Mouse (Mus musculus): ENCODE results near the gene Otop3.

The Otop3 gene

GRCm38 (mm10) chr11:115341246-115341645 is 6.7 kb downstream of the Otop3 start:
- no peak for TF ChIP-seq GATA4 (IDR thresholded peaks at IDR 0.05; ENCODE audit: insufficient replicate concordance, low read length)

GRCm38 (mm10) chr11:115341866-115342265 is 7.3 kb downstream of the Otop3 start:
- no peak for TF ChIP-seq GATA4 (IDR thresholded peaks at IDR 0.05; ENCODE audit: insufficient replicate concordance, low read length)

DNA sequence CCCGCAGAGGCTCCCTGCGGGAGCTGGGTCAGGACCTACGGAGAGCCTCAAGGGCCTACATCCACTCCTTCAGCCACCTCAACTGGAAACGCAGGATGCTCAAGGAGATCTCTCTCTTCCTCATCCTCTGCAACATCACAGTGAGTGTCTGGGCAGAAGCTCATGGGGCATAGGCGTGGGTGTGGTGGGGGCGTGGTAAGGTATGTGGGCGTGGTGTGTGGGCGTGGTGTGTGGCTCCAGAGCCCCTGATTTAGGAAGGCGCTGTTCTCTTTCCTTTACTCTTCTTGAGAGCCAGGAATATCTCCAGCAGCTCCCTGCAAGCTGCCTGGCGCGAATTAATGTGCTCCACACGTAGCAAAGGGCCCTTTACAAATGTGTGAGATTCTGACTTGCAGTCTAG is 10.4 kb downstream of the Otop3 start:
- TF ChIP-seq GATA4 (IDR thresholded peaks at IDR 0.05; ENCODE audit: insufficient replicate concordance, low read length): no peak

- no peak for TF ChIP-seq GATA4 (IDR thresholded peaks at IDR 0.05; ENCODE audit: insufficient replicate concordance, low read length)
Measured at GRCm38 (mm10) chr11:115345515-115345914, 11.0 kb downstream of the Otop3 start.

DNA sequence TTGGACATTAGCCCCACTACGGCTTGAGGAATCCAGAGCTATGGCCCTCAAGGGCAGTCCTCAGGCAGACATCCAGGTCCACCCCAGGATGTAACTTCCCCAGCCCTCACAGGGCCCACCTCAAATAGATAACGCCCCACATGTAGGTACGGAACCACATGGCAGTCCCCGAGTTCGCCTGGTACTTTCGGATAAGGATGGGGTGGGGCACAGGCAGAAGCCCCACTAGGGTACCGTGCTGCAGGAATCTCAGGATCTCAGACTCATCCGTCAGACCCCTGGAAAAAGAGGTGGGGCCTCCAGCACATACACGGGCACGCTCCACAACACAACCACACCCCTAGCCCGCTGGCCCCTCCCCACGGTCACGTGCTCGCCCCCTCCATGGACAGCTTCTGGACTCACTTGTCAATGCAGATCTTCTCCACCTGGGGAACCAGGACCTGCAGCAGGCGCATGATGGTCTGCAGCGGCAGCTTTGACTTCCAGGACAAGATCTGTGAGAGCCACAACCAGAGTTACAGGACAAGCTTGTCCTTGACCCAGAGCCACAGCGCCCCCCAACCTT is 14.2 kb downstream of the Otop3 start:
- no peak for TF ChIP-seq GATA4 (IDR thresholded peaks at IDR 0.05; ENCODE audit: insufficient replicate concordance, low read length)

DNA sequence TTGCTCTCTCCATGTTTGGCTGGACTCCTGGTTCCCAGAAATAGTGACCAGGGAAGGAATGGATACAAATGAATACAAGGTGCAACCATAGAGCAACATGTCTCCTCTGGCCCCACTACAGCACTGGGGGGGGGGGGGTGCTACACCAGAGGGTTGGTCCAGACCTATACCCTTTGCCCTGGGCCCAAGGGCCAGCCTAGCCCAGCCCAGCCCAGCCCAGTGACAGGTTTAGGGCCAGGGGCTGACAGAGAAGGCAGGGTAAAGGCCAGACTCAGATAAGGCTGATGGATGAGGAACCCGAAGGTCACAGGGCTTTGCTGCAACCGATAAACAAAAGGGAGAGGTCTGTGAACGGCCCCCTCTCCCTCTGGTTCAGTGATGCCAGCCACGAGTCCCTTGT is 15.4 kb downstream of the Otop3 start:
- no peak for TF ChIP-seq GATA4 (IDR thresholded peaks at IDR 0.05; ENCODE audit: insufficient replicate concordance, low read length)

- no peak for TF ChIP-seq GATA4 (IDR thresholded peaks at IDR 0.05; ENCODE audit: insufficient replicate concordance, low read length)
Measured at GRCm38 (mm10) chr11:115353375-115353774, 18.8 kb downstream of the Otop3 start.

GRCm38 (mm10) chr11:115354183-115354582 is 19.7 kb downstream of the Otop3 start:
- no peak for TF ChIP-seq GATA4 (IDR thresholded peaks at IDR 0.05; ENCODE audit: insufficient replicate concordance, low read length)

DNA sequence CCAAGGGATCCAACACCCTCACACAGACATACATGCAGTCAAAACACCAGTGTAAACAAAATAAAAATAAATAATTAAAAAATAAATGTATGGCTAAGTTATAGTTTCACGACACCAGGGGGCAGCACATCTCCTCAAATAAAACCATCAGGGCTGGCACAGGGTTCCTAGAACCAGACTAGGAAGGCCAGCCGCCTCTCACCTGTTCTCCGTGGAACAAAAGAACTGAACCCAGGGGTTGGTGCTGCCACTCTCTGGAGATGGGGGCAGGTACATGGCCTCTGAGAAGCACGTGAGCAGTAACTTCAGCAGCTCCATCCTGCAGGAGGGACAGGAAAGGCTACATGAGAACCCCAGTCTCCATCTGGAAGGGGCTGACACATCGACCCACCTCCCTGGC is 23.9 kb downstream of the Otop3 start:
- TF ChIP-seq GATA4 (IDR thresholded peaks at IDR 0.05; ENCODE audit: insufficient replicate concordance, low read length): no peak

GRCm38 (mm10) chr11:115359293-115359692 is 24.8 kb downstream of the Otop3 start:
- no peak for TF ChIP-seq GATA4 (IDR thresholded peaks at IDR 0.05; ENCODE audit: insufficient replicate concordance, low read length)

DNA sequence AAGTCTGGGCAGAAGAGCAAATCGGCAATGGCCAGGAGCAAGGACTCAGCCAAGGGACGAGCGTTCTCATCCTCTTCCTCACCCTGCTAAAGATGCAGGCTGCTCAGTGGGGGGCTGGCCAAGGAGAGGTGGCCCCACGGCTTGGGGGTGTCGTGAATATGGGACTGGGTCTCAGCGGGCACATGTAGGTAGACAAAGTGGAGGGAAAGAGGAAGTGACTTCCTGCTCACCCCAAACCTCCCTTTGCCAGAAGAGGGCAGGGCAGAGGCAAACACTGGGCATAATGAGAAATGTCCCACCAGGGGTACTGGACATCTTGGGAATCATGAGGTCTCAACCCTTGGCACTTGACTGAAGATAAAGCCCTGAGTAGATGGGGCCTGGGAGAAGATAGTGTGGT is 25.2 kb downstream of the Otop3 start:
- TF ChIP-seq GATA4 (IDR thresholded peaks at IDR 0.05; ENCODE audit: insufficient replicate concordance, low read length): no peak

DNA sequence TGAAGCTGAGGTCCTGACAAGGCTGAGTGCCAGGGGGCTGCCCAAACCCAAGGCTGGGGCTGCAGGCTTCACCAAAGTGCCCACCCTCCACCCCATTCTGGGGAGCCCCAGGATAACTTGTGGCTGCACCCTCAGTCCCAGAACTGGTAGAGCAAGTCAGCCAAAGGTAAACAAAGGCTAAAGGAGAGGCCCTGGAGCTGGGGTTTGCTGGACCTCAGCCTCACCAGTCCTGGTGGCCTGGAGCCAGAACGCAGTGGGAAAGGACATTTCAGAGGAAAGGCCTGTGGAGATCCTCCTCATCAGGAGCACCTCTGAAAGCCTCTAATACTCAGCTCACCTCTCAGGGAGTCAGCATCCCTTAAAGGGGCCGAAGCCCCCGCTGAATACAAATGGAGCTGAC is 29.6 kb downstream of the Otop3 start:
- no peak for TF ChIP-seq GATA4 (IDR thresholded peaks at IDR 0.05; ENCODE audit: insufficient replicate concordance, low read length)

- TF ChIP-seq GATA4 (IDR thresholded peaks at IDR 0.05; ENCODE audit: insufficient replicate concordance, low read length): no peak
Measured at GRCm38 (mm10) chr11:115366039-115366705, 31.6 kb downstream of the Otop3 start.

- no peak for TF ChIP-seq GATA4 (IDR thresholded peaks at IDR 0.05; ENCODE audit: insufficient replicate concordance, low read length)
Measured at GRCm38 (mm10) chr11:115366706-115367394, 32.3 kb downstream of the Otop3 start.

DNA sequence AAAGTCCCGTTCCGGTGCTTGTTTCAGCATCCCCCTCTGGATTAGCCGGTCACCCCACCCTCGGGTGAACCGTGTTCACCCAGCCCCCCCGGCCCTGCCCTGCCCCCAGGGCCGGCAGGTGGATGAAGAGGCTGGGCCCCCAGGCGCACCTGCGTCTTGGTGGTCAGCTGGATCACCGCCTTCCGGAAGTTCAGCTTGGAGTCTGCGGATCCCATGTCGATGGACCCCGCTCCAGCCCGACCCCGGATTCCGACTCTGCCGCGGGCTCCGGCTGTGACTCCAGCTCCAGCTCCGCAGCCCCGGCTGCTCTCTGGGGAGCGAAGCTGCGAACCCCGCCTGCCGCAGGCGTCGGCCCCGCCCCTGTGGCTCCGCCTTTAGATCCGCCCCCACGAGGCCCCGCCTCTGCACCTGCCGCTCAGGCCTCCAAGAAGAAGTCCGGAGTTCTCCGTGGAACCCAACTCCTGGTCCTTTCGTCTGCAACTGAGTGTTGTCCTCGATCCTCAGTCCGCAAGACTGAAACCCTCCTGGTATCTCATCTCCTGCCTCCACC is 32.9 kb downstream of the Otop3 start, which contains the start of gene Hid1:
Gene Hid1, minus strand, starts transcription at position 362 of the 550 bp plus-strand sequence.
- no peak for TF ChIP-seq GATA4 (IDR thresholded peaks at IDR 0.05; ENCODE audit: insufficient replicate concordance, low read length)

DNA sequence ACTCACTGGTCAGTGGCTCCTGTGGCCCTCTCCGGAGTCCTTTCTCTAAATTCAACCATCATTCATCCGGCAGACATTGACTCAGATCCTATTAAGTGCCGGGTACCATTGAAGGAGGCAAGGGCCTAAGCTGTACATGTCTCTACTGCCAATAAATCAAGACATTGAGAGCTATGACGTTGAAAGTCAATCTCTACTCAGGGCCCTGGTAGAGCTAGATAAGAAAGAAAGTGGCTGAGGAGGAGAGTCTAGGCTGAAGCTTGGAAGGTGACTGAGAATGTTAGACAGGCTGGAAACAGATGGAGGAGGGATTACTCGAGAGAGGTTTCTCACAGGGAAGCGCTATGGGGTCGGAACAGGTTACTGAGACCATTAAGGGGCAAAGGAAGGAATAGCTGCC is 35.8 kb downstream of the Otop3 start:
- no peak for TF ChIP-seq GATA4 (IDR thresholded peaks at IDR 0.05; ENCODE audit: insufficient replicate concordance, low read length)

All from liver, adult (tissue).